Mouse (Mus musculus): ENCODE results near the gene Tmem82. TPM values are rescaled to one million over a fixed set of nuclear protein-coding genes. Genes with fewer than 3 reads are reported as not detected.

The Tmem82 gene
- polyA plus RNA-seq, 1 experiment from 2014 or later = 0.43 TPM

DNA sequence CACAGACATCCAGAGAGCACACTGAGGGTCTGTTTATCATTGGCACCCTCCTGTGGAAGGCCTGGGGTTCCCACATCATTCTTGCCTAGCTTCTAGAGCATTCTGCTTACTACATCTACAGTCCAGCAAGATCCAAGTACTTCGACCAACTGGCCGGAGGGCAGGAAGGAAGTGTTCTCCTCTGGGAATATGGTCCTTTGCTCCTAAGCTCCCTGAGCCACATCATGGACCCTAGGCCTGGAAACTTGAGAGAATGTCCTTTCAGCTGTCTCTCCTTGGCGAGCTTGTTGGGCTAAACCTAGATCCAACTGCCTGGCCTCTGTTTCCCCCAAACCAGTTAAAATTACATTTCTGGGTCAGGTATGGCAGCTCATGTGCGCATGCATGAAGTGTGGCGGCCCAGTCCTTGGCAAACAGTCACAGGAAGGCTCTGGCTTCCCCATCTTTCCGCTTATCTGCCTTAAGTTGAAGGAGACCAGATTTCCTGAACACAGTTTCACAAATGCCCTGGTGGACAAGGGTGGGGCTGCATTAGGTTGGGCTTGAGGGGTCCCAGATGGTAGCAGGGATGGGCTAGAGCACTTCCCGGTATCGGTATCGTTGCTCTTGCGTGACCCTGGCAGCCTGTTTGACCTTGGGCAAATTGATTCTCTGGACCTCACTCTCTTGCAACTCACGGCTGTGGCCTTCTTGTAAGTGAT, 15.8 kb downstream of the Tmem82 start:
- Histone ChIP-seq H3K9ac (no peak overlapping the region), H3K9me3 (no peaks in the 10 kb centered on the region), H3K4me1 (peaks cover 21% of the 10 kb centered on the region), H3K4me2 (replicated peaks) (no peak overlapping the region), H3K4me3 (no peak overlapping the region), H3K36me3 (no peaks in the 10 kb centered on the region), H3K27ac (no peak overlapping the region), H3K27me3 (replicated peaks) (peaks cover 13% of the 10 kb centered on the region)
- 84% methylated on average over 11 of the region's 11 CpGs for WGBS
- no peak for ATAC-seq (ENCODE audit: low FRiP score, low read depth)

- peaks cover 13% of the 10 kb centered on the region for H3K27me3 ChIP-seq (replicated peaks)
- H3K9ac ChIP-seq = no peak overlapping the region
- no peaks in the 10 kb centered on the region for H3K9me3 ChIP-seq
- ATAC-seq (ENCODE audit: low FRiP score, low read depth) = no peak
- H3K27ac ChIP-seq = no peak overlapping the region
- no peak overlapping the region for H3K4me2 ChIP-seq (replicated peaks)
- no peak overlapping the region for H3K4me3 ChIP-seq
- H3K4me1 ChIP-seq = peaks cover 21% of the 10 kb centered on the region
- H3K36me3 ChIP-seq = no peaks in the 10 kb centered on the region
- 71% methylated on average over 12 of the region's 12 CpGs for WGBS
These were observed 17.1 kb downstream of the Tmem82 start for GRCm38 (mm10) chr4:141601148-141601862.

- no peak overlapping the region for H3K27ac ChIP-seq
- peaks cover 21% of the 10 kb centered on the region for H3K4me1 ChIP-seq
- H3K27me3 ChIP-seq (replicated peaks) = peaks cover 13% of the 10 kb centered on the region
- H3K9me3 ChIP-seq = no peaks in the 10 kb centered on the region
- H3K36me3 ChIP-seq = no peaks in the 10 kb centered on the region
- H3K9ac ChIP-seq = no peak overlapping the region
- WGBS = 20% methylated on average over 6 of the region's 6 CpGs
- 0 out of 2 replicates have a peak overlapping the region, but pooled peaks have one; percentile 90 for H3K4me2 ChIP-seq (replicated peaks)
- no peak for ATAC-seq (ENCODE audit: low FRiP score, low read depth)
- H3K4me3 ChIP-seq = peak overlapping the region; percentile 52; the same call in 1 of the 2 replicates
These were observed 18.1 kb downstream of the Tmem82 start for GRCm38 (mm10) chr4:141600364-141600763.

- under 1% methylated on average over 50 of the region's 57 CpGs for WGBS
- H3K27ac ChIP-seq = no peak overlapping the region
These were observed 18.9 kb downstream of the Tmem82 start for GRCm38 (mm10) chr4:141599251-141600141.

GRCm38 (mm10) chr4:141598894-141599250, 19.6 kb downstream of the Tmem82 start:
- Histone ChIP-seq H3K4me1 (peaks cover 21% of the 10 kb centered on the region), H3K27ac (no peak overlapping the region), H3K36me3 (no peaks in the 10 kb centered on the region), H3K27me3 (replicated peaks) (peaks cover 13% of the 10 kb centered on the region), H3K9ac (peak overlapping the region; percentile 76), H3K9me3 (no peaks in the 10 kb centered on the region), H3K4me3 (peak overlapping the region; percentile 52), H3K4me2 (replicated peaks) (peak overlapping the region; percentile 90)
- ATAC-seq (ENCODE audit: low FRiP score, low read depth) = no peak; the same call in 1 of the 2 replicates
- 2% methylated on average over 9 of the region's 9 CpGs for WGBS

More at GRCm38 (mm10) chr4:141599251-141600141, 18.9 kb downstream of the Tmem82 start:
- H3K4me3 ChIP-seq = peak overlapping the region; percentile 52
- H3K4me1 ChIP-seq = peaks cover 21% of the 10 kb centered on the region
- H3K4me2 ChIP-seq (replicated peaks) = peak overlapping the region; percentile 90
- H3K9ac ChIP-seq = peak overlapping the region; percentile 76
- no peaks in the 10 kb centered on the region for H3K9me3 ChIP-seq
- H3K36me3 ChIP-seq = no peaks in the 10 kb centered on the region
- H3K27me3 ChIP-seq (replicated peaks) = peaks cover 13% of the 10 kb centered on the region
- peak; percentile 58 for ATAC-seq (ENCODE audit: low FRiP score, low read depth)

GRCm38 (mm10) chr4:141598199-141598893, 20.1 kb downstream of the Tmem82 start:
- no peaks in the 10 kb centered on the region for H3K36me3 ChIP-seq
- peak overlapping the region; percentile 52 for H3K4me3 ChIP-seq
- peaks cover 21% of the 10 kb centered on the region for H3K4me1 ChIP-seq
- H3K4me2 ChIP-seq (replicated peaks) = peak overlapping the region; percentile 90
- peaks cover 13% of the 10 kb centered on the region for H3K27me3 ChIP-seq (replicated peaks)
- H3K9me3 ChIP-seq = no peaks in the 10 kb centered on the region
- no peak; the same call in 1 of the 2 replicates for ATAC-seq (ENCODE audit: low FRiP score, low read depth)
- under 1% methylated on average over 19 of the region's 19 CpGs for WGBS
- no peak overlapping the region for H3K27ac ChIP-seq
- peak overlapping the region; percentile 76 for H3K9ac ChIP-seq

- WGBS = 86% methylated on average over 8 of the region's 8 CpGs
- 0 out of 2 replicates have a peak, but pooled peaks cover 4% of the 10 kb centered on the region for H3K36me3 ChIP-seq
- no peaks in the 10 kb centered on the region for H3K9me3 ChIP-seq
These were observed 21.6 kb downstream of the Tmem82 start for GRCm38 (mm10) chr4:141596700-141597328.

GRCm38 (mm10) chr4:141595605-141596268, 22.7 kb downstream of the Tmem82 start:
- 85% methylated on average over 9 of the region's 9 CpGs for WGBS
- H3K4me3 ChIP-seq = no peak overlapping the region
- no peaks in the 10 kb centered on the region for H3K9me3 ChIP-seq
- H3K27ac ChIP-seq = no peak overlapping the region
- no peak overlapping the region for H3K4me2 ChIP-seq (replicated peaks)
- 0 out of 2 replicates have a peak, but pooled peaks cover 4% of the 10 kb centered on the region for H3K36me3 ChIP-seq
- no peak for ATAC-seq (ENCODE audit: low FRiP score, low read depth)
- no peak overlapping the region for H3K9ac ChIP-seq
- H3K4me1 ChIP-seq = peaks cover 21% of the 10 kb centered on the region
- peaks cover 13% of the 10 kb centered on the region for H3K27me3 ChIP-seq (replicated peaks)

More at GRCm38 (mm10) chr4:141596700-141597328, 21.6 kb downstream of the Tmem82 start:
- Histone ChIP-seq H3K27ac (no peak overlapping the region), H3K4me3 (no peak overlapping the region), H3K27me3 (replicated peaks) (peaks cover 13% of the 10 kb centered on the region), H3K4me2 (replicated peaks) (no peak overlapping the region), H3K9ac (no peak overlapping the region), H3K4me1 (peaks cover 21% of the 10 kb centered on the region)
- ATAC-seq (ENCODE audit: low FRiP score, low read depth) = no peak

GRCm38 (mm10) chr4:141595138-141595537, 23.3 kb downstream of the Tmem82 start:
- no peak for ATAC-seq (ENCODE audit: low FRiP score, low read depth)

DNA sequence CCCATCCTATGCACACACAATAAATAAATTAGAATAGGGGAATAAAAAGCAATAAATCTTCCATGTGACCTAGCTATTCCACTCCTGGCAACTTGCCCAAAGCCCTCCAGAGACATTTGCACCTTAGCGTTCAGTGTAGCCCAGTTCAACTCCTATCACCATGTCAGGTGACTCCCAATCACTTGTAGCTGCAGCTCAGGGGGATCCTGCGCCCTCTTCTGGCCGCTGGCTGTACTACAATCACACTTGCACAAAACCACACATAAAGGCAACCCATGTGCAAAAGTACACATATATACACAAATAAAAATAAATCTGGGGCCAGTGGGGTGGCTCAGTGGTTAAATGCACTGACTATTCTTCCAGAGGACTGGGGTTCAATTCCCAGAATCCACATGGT, 26.9 kb downstream of the Tmem82 start:
- ATAC-seq (ENCODE audit: low FRiP score, low read depth) = no peak
- H3K27ac ChIP-seq = no peak overlapping the region
- H3K9me3 ChIP-seq = no peaks in the 10 kb centered on the region

More at GRCm38 (mm10) chr4:141595138-141595537, 23.3 kb downstream of the Tmem82 start:
- Histone ChIP-seq H3K36me3 (0 out of 2 replicates have a peak, but pooled peaks cover 4% of the 10 kb centered on the region), H3K27me3 (replicated peaks) (peaks cover 7% of the 10 kb centered on the region), H3K27ac (no peak overlapping the region), H3K9ac (no peak overlapping the region), H3K4me1 (peaks cover 21% of the 10 kb centered on the region), H3K4me3 (no peak overlapping the region), H3K4me2 (replicated peaks) (no peak overlapping the region), H3K9me3 (no peaks in the 10 kb centered on the region)
- WGBS = 93% methylated on average over 11 of the region's 11 CpGs

More for the DNA sequence above, 26.9 kb downstream of the Tmem82 start:
- Histone ChIP-seq H3K27me3 (replicated peaks) (no peaks in the 10 kb centered on the region), H3K4me2 (replicated peaks) (no peak overlapping the region), H3K9ac (no peak overlapping the region), H3K36me3 (peaks cover 9% of the 10 kb centered on the region; the same call in 1 of the 2 replicates), H3K4me3 (no peak overlapping the region), H3K4me1 (no peaks in the 10 kb centered on the region)
- 34% methylated on average over 3 of the region's 3 CpGs for WGBS

Measured in neural tube, embryonic 12.5 days (tissue).